Mouse (Mus musculus) liver, embryonic 14.5 days (tissue): ENCODE results near the gene Ndufaf7. TPM values are rescaled to one million over a fixed set of nuclear protein-coding genes. Genes with fewer than 3 reads are reported as not detected.

Source experiments
- ATAC-seq: fragments of 200-750 bp; cut with Nextera tagmentation; 2 replicates; pipeline ENCODE4 v1.8.0; 2017; ENCODE audit warnings: moderate number of reproducible peaks, mild to moderate bottlenecking, moderate library complexity; ENCODE audit not compliant: insufficient read depth
- DNase-seq, 3 experiments: peaks; one replicate each; pipeline ENCODE4 v3.0.0-alpha.2; 2012 to 2013; ENCODE audit warnings: low read depth in 3 of 3, low spot score in 3 of 3
- H3K27ac ChIP-seq: fragments of 300-500 bp; sonication (generic); 2 replicates; pipeline ENCODE4 v1.5.1; 2014; ENCODE audit warnings: moderate library complexity, mild to moderate bottlenecking, control low read depth, inconsistent platforms
- H3K27me3 ChIP-seq: fragments of 300-500 bp; sonication (generic); 2 replicates; pipeline ENCODE4 v1.6.1; 2014; ENCODE audit warnings: mild to moderate bottlenecking, low read length, moderate library complexity; ENCODE audit not compliant: control insufficient read depth, insufficient read depth
- H3K36me3 ChIP-seq: fragments of 300-500 bp; sonication (generic); replicated peaks from 2 replicates; pipeline ENCODE4 v1.6.1; 2014; ENCODE audit warnings: low read depth; ENCODE audit not compliant: control insufficient read depth, insufficient read depth
- H3K4me1 ChIP-seq, 2 experiments: fragments of 200-500 bp in 1 of 2; fragments of 300-500 bp in 1 of 2; sonication (generic) in 1 of 2; replicated peaks; 2 replicates each; pipeline ENCODE4 v1.6.1; 2012 to 2014; ENCODE audit warnings: antibody characterized with exemption in 1 of 2, inconsistent platforms in 1 of 2, low read length in 1 of 2; ENCODE audit not compliant: control insufficient read depth in 2 of 2, insufficient read depth in 2 of 2
- H3K4me2 ChIP-seq: fragments of 300-500 bp; sonication (generic); 2 replicates; pipeline ENCODE4 v1.6.1; 2014; ENCODE audit warnings: low read depth, mild to moderate bottlenecking, control low read depth, moderate library complexity
- H3K4me3 ChIP-seq, 2 experiments: fragments of 200-500 bp in 1 of 2; fragments of 300-500 bp in 1 of 2; sonication (generic) in 1 of 2; 2 replicates each; pipeline ENCODE4 v1.5.1; 2012 to 2014; ENCODE audit warnings: low read depth in 2 of 2, low read length in 2 of 2, mild to moderate bottlenecking in 2 of 2, control low read depth in 1 of 2, inconsistent platforms in 1 of 2, moderate library complexity in 1 of 2; ENCODE audit not compliant: insufficient read depth in 1 of 2
- H3K9ac ChIP-seq: fragments of 300-500 bp; sonication (generic); replicated peaks from 2 replicates; pipeline ENCODE4 v1.6.1; 2014; ENCODE audit warnings: mild to moderate bottlenecking, control low read depth, moderate library complexity
- H3K9me3 ChIP-seq: fragments of 300-500 bp; sonication (generic); 2 replicates; pipeline ENCODE4 v1.6.1; 2016; ENCODE audit warnings: low read length, mixed read lengths; ENCODE audit not compliant: control insufficient read depth
- CTCF ChIP-seq: IDR thresholded peaks from 2 replicates; pipeline ENCODE4 v1.5.1; 2016; ENCODE audit warnings: antibody characterized with exemption, low read depth, control low read depth
- EP300 ChIP-seq: IDR thresholded peaks from 2 replicates; pipeline ENCODE4 v1.6.1; 2016; ENCODE audit warnings: antibody characterized with exemption, low read depth
- WGBS: fragments of 180-500 bp; shearing (Covaris S2); extraction: QIAGEN DNeasy Blood & Tissue Kit; methylation state at CpG from one replicate; pipeline ENCODE4 v1.1.7; 2014; ENCODE audit not compliant: insufficient replicate concordance; 5-methylcytosine and 5-hydroxymethylcytosine counted together
- polyA plus RNA-seq, 2 experiments: library from polyadenylated mRNA; depleted of rRNA in 1 of 2; stranded (reverse) in 1 of 2; unstranded in 1 of 2; fragments of >200 nt; fragmentation: Nextera tagmentation in 1 of 2; extraction: Ambion mirVana in 1 of 2; gene quantifications; 2 replicates each; pipeline versions ENCODE4 v1.2.1 to v1.2.3; 2012 to 2014

Ndufaf7 gene
- polyA plus RNA-seq, 2 experiments: 11.0 to 22.5 TPM

DNA sequence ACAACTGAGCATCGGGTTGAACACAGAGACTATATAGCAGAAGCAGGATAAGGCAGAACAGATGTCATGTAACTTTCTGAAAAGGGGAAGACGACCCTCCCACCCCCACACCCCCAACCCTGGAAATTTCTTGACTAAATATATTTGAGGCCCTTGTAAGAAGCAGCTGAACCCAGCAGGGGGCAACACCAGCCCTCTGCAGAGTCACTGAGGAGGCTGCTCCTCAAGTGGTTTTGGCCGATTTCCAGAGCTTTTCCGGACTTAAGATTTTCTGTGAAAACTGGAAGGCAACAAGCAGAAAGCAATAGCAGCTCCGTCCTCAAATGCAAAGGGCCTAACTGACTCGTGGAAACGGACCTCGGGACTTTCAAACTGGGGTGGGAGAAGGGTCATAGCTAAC, 41.5 kb upstream of the Ndufaf7 start:
- no peaks in the 10 kb centered on the region for H3K27me3 ChIP-seq
- H3K4me2 ChIP-seq: 0 out of 2 replicates have a peak overlapping the region, but pooled peaks have one; percentile 29
- TF ChIP-seq EP300 (no peak), CTCF (peak; percentile 57)
- WGBS: 20% methylated on average over 8 of the region's 8 CpGs
- no peak overlapping the region for H3K27ac ChIP-seq
- no peaks in the 10 kb centered on the region for H3K4me1 ChIP-seq
- no peak overlapping the region for H3K9ac ChIP-seq
- H3K36me3 ChIP-seq: no peaks in the 10 kb centered on the region
- H3K4me3 ChIP-seq: no peak overlapping the region
- ATAC-seq (no peak), DNase-seq (no peak)
- no peaks in the 10 kb centered on the region for H3K9me3 ChIP-seq

DNA sequence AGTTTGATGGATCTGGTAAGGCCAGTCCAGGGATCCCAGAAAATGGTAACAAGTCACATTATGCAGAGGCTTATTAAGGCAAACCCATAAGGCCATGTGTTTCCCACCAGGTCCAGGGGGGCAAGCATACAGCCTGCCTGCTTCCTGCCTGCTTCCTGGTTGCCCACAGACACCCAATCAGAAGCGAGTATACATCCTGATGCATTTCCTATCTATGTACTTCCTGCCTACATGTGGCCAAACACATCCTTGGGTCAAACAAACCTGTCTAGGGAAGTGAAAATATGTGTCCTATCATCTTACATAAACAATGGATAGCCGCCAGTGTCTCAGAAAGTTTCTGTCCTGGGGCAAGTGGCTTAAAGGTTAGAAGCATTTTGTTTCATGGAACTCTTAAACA, 33.8 kb upstream of the Ndufaf7 start:
- H3K4me1 ChIP-seq: no peaks in the 10 kb centered on the region
- DNase-seq (no peak), ATAC-seq (no peak)
- H3K4me2 ChIP-seq: no peak overlapping the region
- H3K9ac ChIP-seq: no peak overlapping the region
- no peaks in the 10 kb centered on the region for H3K36me3 ChIP-seq
- no peak for TF ChIP-seq EP300
- no peak for TF ChIP-seq CTCF
- 37% methylated on average over 2 of the region's 2 CpGs for WGBS
- H3K4me3 ChIP-seq: no peak overlapping the region
- no peak overlapping the region for H3K27ac ChIP-seq
- H3K27me3 ChIP-seq: no peaks in the 10 kb centered on the region
- no peaks in the 10 kb centered on the region for H3K9me3 ChIP-seq

DNA sequence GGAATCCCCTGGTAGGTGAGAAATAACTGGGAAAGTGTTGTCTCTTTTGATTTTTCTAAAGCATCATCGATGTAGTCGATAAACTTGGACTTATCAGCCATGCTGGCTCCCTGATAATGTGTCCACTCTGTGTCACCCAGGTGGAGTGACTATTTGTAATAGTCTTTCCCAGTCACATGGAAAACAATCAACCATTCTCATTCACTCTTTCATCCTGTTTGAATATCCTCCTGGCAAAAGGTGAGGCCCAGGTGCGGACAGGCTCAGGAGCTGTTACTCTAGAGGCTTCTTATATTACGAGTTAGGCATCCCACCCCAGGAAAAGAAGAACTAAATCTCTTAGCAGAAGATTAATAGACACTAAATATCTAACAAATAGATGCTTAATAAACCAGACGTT, 30.0 kb upstream of the Ndufaf7 start, which contains the start of gene Sult6b1:
Gene Sult6b1 (minus strand): TSS at position 101 of the 400 bp plus-strand sequence.
- no peak for TF ChIP-seq CTCF
- no peak for TF ChIP-seq EP300
- H3K4me1 ChIP-seq: no peaks in the 10 kb centered on the region
- H3K9me3 ChIP-seq: no peaks in the 10 kb centered on the region
- ATAC-seq: no peak
- no peak within 1 kb of the TSS for H3K9ac ChIP-seq
- no peaks in the 10 kb centered on the region for H3K27me3 ChIP-seq
- no peak within 1 kb of the TSS for H3K27ac ChIP-seq
- 63% methylated on average over 5 of the region's 5 CpGs for WGBS
- no peak for DNase-seq
- no peak within 1 kb of the TSS for H3K4me3 ChIP-seq
- no peak within 1 kb of the TSS for H3K4me2 ChIP-seq
- no peaks in the 10 kb centered on the region for H3K36me3 ChIP-seq

DNA sequence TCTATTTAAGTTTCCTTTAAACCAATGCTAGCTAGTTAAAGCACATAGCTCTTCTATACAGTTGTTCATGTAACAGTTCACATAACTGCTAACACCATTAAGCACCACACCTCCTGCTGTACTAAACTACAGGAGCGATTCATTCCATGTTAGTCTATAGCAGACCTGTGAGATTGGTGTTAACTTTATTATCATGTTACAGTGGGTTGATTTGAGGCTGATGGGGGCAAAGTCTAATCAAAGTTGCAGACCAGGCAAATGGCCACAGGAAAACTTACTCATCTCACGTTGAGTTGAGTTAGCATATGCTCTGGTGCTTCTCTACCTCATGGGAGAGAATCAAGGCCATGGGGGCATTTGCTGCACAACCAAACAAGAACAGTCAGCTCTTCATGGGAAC, 27.6 kb upstream of the Ndufaf7 start:
- Histone ChIP-seq H3K9me3 (no peaks in the 10 kb centered on the region), H3K27me3 (no peaks in the 10 kb centered on the region), H3K9ac (no peak overlapping the region), H3K4me2 (no peak overlapping the region), H3K4me3 (no peak overlapping the region), H3K36me3 (no peaks in the 10 kb centered on the region), H3K4me1 (peaks cover 2% of the 10 kb centered on the region in 2 experiments; a peak in 2 of 4 replicates), H3K27ac (no peak overlapping the region)
- no peak for TF ChIP-seq CTCF
- no peak for TF ChIP-seq EP300
- no peak for DNase-seq
- no peak for ATAC-seq
- 49% methylated on average over 2 of the region's 2 CpGs for WGBS

- no peak for DNase-seq
- 18% methylated on average over 6 of the region's 6 CpGs for WGBS
- peak; percentile 15; the same call in 1 of the 2 replicates for ATAC-seq
- H3K4me1 ChIP-seq: peaks cover 9 to 10% of the 10 kb centered on the region in 2 experiments; a peak in 3 of 4 replicates
- no peaks in the 10 kb centered on the region for H3K27me3 ChIP-seq
- peak overlapping the region; percentile 52 to 70 for H3K4me3 ChIP-seq
- no peaks in the 10 kb centered on the region for H3K36me3 ChIP-seq
- no peaks in the 10 kb centered on the region for H3K9me3 ChIP-seq
- H3K9ac ChIP-seq: peak overlapping the region; percentile 45
- H3K4me2 ChIP-seq: peak overlapping the region; percentile 69
- H3K27ac ChIP-seq: no peak overlapping the region
- no peak for TF ChIP-seq EP300
- no peak for TF ChIP-seq CTCF
Observed at GRCm38 (mm10) chr17:78912861-78913281, 24.1 kb upstream of the Ndufaf7 start.
